Mouse (Mus musculus): ENCODE measurements around the gene Hsp90b1. TPM values are rescaled to one million over a fixed set of nuclear protein-coding genes. Genes with fewer than 3 reads are reported as not detected.

Gene Hsp90b1
- total RNA-seq (2021) (100 to 1,000 TPM; 374 to 483 TPM), polyA plus RNA-seq (2012; rRNA removed) (44.4 and 127 TPM in 2 replicates)
- long read RNA-seq, transcript Hsp90b1-201 (18 exons, 2,825 nt), result major isoform, 128 of 210 reads
- long read RNA-seq, partial matches to known transcripts, result 77 of 210 reads
- long read RNA-seq, other reads (novel, unspliced or antisense), result 5 of 210 reads

- DNase-seq, result peak; percentile 97 to 100
- intact Hi-C loops (cut with DNase I), result loop anchor here (2.0 to 10.0 kb wide), 3 partner anchors 21 to 751 kb away; partner anchors contain the start of gene Rtcb
- H3K79me2 ChIP-seq (replicated peaks; ENCODE audit: control insufficient read depth, insufficient read depth, low read length), result peaks cover 3% of the 10 kb centered on the region
- H3K36me3 ChIP-seq (ENCODE audit: control insufficient read depth, insufficient read depth, low read length), result peaks cover 38% of the 10 kb centered on the region
- WGBS, result under 1% methylated on average over 51 of the region's 51 CpGs
- no peaks in the 10 kb centered on the region for H3K27me3 ChIP-seq (ENCODE audit: control insufficient read depth, insufficient read depth, low read length)
- peak within 1 kb of the TSS; percentile 98 for H3K27ac ChIP-seq
- peaks cover 8% of the 10 kb centered on the region for H3K4me1 ChIP-seq (ENCODE audit: control insufficient read depth, insufficient read depth, low read length)
- peak within 1 kb of the TSS; percentile 93 for H3K4me3 ChIP-seq
- peak within 1 kb of the TSS; percentile 79 for H3K9ac ChIP-seq (ENCODE audit: low read depth, low read length)
- TF ChIP-seq EP300 (IDR thresholded peaks at IDR 0.05; ENCODE audit: insufficient read depth, low read depth, low read length) (no peak), POLR2A (IDR thresholded peaks at IDR 0.05; ENCODE audit: insufficient read depth, low read depth, low read length) (peak; percentile 95), CTCF (IDR thresholded peaks at IDR 0.05) (no peak)
Measured at GRCm38 (mm10) chr10:86705318-86705921, at the start of gene Hsp90b1, which contains the start of gene Ttc41. TSS of gene Hsp90b1 (minus strand) at chr10:86705509. TSS of gene Ttc41 (plus strand) at chr10:86705811.

GRCm38 (mm10) chr10:86744306-86744705 is 39.0 kb upstream of the Hsp90b1 start:
- Histone ChIP-seq H3K4me1 (ENCODE audit: control insufficient read depth, insufficient read depth, low read length) (no peaks in the 10 kb centered on the region), H3K36me3 (ENCODE audit: control insufficient read depth, insufficient read depth, low read length) (no peaks in the 10 kb centered on the region), H3K79me2 (replicated peaks; ENCODE audit: control insufficient read depth, insufficient read depth, low read length) (no peaks in the 10 kb centered on the region), H3K4me3 (no peak overlapping the region), H3K27me3 (ENCODE audit: control insufficient read depth, insufficient read depth, low read length) (no peaks in the 10 kb centered on the region), H3K27ac (no peak overlapping the region), H3K9ac (ENCODE audit: low read depth, low read length) (no peak overlapping the region)
- no peak for TF ChIP-seq EP300 (IDR thresholded peaks at IDR 0.05; ENCODE audit: insufficient read depth, low read depth, low read length)
- TF ChIP-seq CTCF (IDR thresholded peaks at IDR 0.05), result no peak
- no peak for TF ChIP-seq POLR2A (IDR thresholded peaks at IDR 0.05; ENCODE audit: insufficient read depth, low read depth, low read length)
- intact Hi-C loops (cut with DNase I), result no loop called here
- no peak for DNase-seq
- WGBS, result 91% methylated on average over 7 of the region's 7 CpGs

GRCm38 (mm10) chr10:86742918-86743317 is 37.6 kb upstream of the Hsp90b1 start:
- Histone ChIP-seq H3K27me3 (ENCODE audit: control insufficient read depth, insufficient read depth, low read length) (no peaks in the 10 kb centered on the region), H3K9ac (ENCODE audit: low read depth, low read length) (no peak overlapping the region), H3K36me3 (ENCODE audit: control insufficient read depth, insufficient read depth, low read length) (no peaks in the 10 kb centered on the region), H3K79me2 (replicated peaks; ENCODE audit: control insufficient read depth, insufficient read depth, low read length) (no peaks in the 10 kb centered on the region), H3K27ac (no peak overlapping the region), H3K4me1 (ENCODE audit: control insufficient read depth, insufficient read depth, low read length) (no peaks in the 10 kb centered on the region), H3K4me3 (no peak overlapping the region)
- TF ChIP-seq POLR2A (IDR thresholded peaks at IDR 0.05; ENCODE audit: insufficient read depth, low read depth, low read length) (no peak), EP300 (IDR thresholded peaks at IDR 0.05; ENCODE audit: insufficient read depth, low read depth, low read length) (no peak), CTCF (IDR thresholded peaks at IDR 0.05) (no peak)
- no peak for DNase-seq
- 96% methylated on average over 2 of the region's 2 CpGs for WGBS
- intact Hi-C loops (cut with DNase I), result no loop called here

- intact Hi-C loops (cut with DNase I), result no loop called here
- DNase-seq, result no peak
Measured at GRCm38 (mm10) chr10:86735036-86735435, 29.7 kb upstream of the Hsp90b1 start.

GRCm38 (mm10) chr10:86731500-86731863 is 26.2 kb upstream of the Hsp90b1 start:
- TF ChIP-seq EP300 (IDR thresholded peaks at IDR 0.05; ENCODE audit: insufficient read depth, low read depth, low read length) (no peak), POLR2A (IDR thresholded peaks at IDR 0.05; ENCODE audit: insufficient read depth, low read depth, low read length) (no peak), CTCF (IDR thresholded peaks at IDR 0.05) (no peak)
- no peaks in the 10 kb centered on the region for H3K79me2 ChIP-seq (replicated peaks; ENCODE audit: control insufficient read depth, insufficient read depth, low read length)
- no peak overlapping the region for H3K4me3 ChIP-seq
- no peaks in the 10 kb centered on the region for H3K36me3 ChIP-seq (ENCODE audit: control insufficient read depth, insufficient read depth, low read length)
- no peak overlapping the region for H3K9ac ChIP-seq (ENCODE audit: low read depth, low read length)
- no peak for DNase-seq
- no peaks in the 10 kb centered on the region for H3K27me3 ChIP-seq (ENCODE audit: control insufficient read depth, insufficient read depth, low read length)
- 39% methylated on average over 2 of the region's 2 CpGs for WGBS
- H3K27ac ChIP-seq, result no peak overlapping the region
- peaks cover 2% of the 10 kb centered on the region; the same call in 1 of the 2 replicates for H3K4me1 ChIP-seq (ENCODE audit: control insufficient read depth, insufficient read depth, low read length)
- intact Hi-C loops (cut with DNase I), result loop anchor here (2.0 kb wide), 2 partner anchors 95 to 257 kb away; no protein-coding TSS in a partner anchor

More at GRCm38 (mm10) chr10:86735036-86735435, 29.7 kb upstream of the Hsp90b1 start:
- Histone ChIP-seq H3K27me3 (ENCODE audit: control insufficient read depth, insufficient read depth, low read length) (no peaks in the 10 kb centered on the region), H3K4me3 (no peak overlapping the region), H3K9ac (ENCODE audit: low read depth, low read length) (no peak overlapping the region), H3K79me2 (replicated peaks; ENCODE audit: control insufficient read depth, insufficient read depth, low read length) (no peaks in the 10 kb centered on the region), H3K4me1 (ENCODE audit: control insufficient read depth, insufficient read depth, low read length) (no peaks in the 10 kb centered on the region), H3K27ac (no peak overlapping the region), H3K36me3 (ENCODE audit: control insufficient read depth, insufficient read depth, low read length) (no peaks in the 10 kb centered on the region)
- WGBS, result 87% methylated on average over 4 of the region's 4 CpGs
- TF ChIP-seq POLR2A (IDR thresholded peaks at IDR 0.05; ENCODE audit: insufficient read depth, low read depth, low read length), result no peak
- no peak for TF ChIP-seq CTCF (IDR thresholded peaks at IDR 0.05)
- no peak for TF ChIP-seq EP300 (IDR thresholded peaks at IDR 0.05; ENCODE audit: insufficient read depth, low read depth, low read length)

All from heart, adult 2 months (tissue).